Mouse (Mus musculus): Measurements from ENCODE around the gene Tgif2lx2.
"Not testable (repeated sequence)": the region's sequence is repeated elsewhere in the genome, so short reads cannot be mapped to it uniquely, and the experiment has no call there.

Tgif2lx2 gene

GRCm38 (mm10) chrX:118426927-118427326 is at the start of gene Tgif2lx2:
Gene Tgif2lx2, plus strand, starts transcription at chrX:118427227.
- DNase-seq (ENCODE audit: low spot score), result not testable (repeated sequence)
